Mouse (Mus musculus) stomach, postnatal 0 days (tissue): Measurements from ENCODE around the gene Gm136. TPM values are rescaled to one million over a fixed set of nuclear protein-coding genes. Genes with fewer than 3 reads are reported as not detected.

Source experiments
- ATAC-seq: fragments of 200-750 bp; cut with Nextera tagmentation; 2 replicates; pipeline ENCODE4 v1.8.0; 2017; ENCODE audit not compliant: low FRiP score, low TSS enrichment
- DNase-seq: peaks from one replicate; pipeline ENCODE4 v3.0.0-alpha.2; 2016; ENCODE audit warnings: low spot score
- H3K27ac ChIP-seq: fragments of 300-500 bp; sonication (generic); replicated peaks from 2 replicates; pipeline ENCODE4 v1.5.1; 2014; ENCODE audit warnings: mild to moderate bottlenecking, control low read depth
- H3K27me3 ChIP-seq: fragments of 300-500 bp; sonication (generic); 2 replicates; pipeline ENCODE4 v1.6.1; 2014; ENCODE audit warnings: low read length; ENCODE audit not compliant: control insufficient read depth, insufficient read depth
- H3K36me3 ChIP-seq: fragments of 300-500 bp; sonication (generic); 2 replicates; pipeline ENCODE4 v1.6.1; 2014; ENCODE audit warnings: low read length, mixed read lengths; ENCODE audit not compliant: control insufficient read depth, insufficient read depth
- H3K4me1 ChIP-seq: fragments of 300-500 bp; sonication (generic); replicated peaks from 2 replicates; pipeline ENCODE4 v1.6.1; 2014; ENCODE audit warnings: antibody characterized with exemption; ENCODE audit not compliant: control insufficient read depth, insufficient read depth
- H3K4me2 ChIP-seq: fragments of 300-500 bp; sonication (generic); replicated peaks from 2 replicates; pipeline ENCODE4 v1.6.1; 2014; ENCODE audit warnings: low read depth, mild to moderate bottlenecking, control low read depth, moderate library complexity
- H3K4me3 ChIP-seq: fragments of 300-500 bp; sonication (generic); 2 replicates; pipeline ENCODE4 v1.5.1; 2014; ENCODE audit warnings: low read depth, low read length, control low read depth
- H3K9ac ChIP-seq: fragments of 300-500 bp; sonication (generic); 2 replicates; pipeline ENCODE4 v1.6.1; 2014; ENCODE audit warnings: mild to moderate bottlenecking, low read length, control low read depth, mixed read lengths
- H3K9me3 ChIP-seq: fragments of 300-500 bp; sonication (generic); 2 replicates; pipeline ENCODE4 v1.6.1; 2016; ENCODE audit warnings: low read length; ENCODE audit not compliant: control insufficient read depth
- CTCF ChIP-seq: IDR thresholded peaks from 2 replicates; pipeline ENCODE4 v1.5.1; 2016; ENCODE audit warnings: antibody characterized with exemption, low read depth, mild to moderate bottlenecking, moderate library complexity
- EP300 ChIP-seq: optimal IDR thresholded peaks from 2 replicates; pipeline ENCODE3; 2016; ENCODE audit warnings: antibody characterized with exemption
- WGBS: fragments of 180-500 bp; shearing (Covaris S2); extraction: QIAGEN DNeasy Blood & Tissue Kit; methylation state at CpG from one replicate; pipeline ENCODE4 v1.1.7; 2014; 5-methylcytosine and 5-hydroxymethylcytosine counted together
- polyA plus RNA-seq: library from polyadenylated mRNA; unstranded; fragments of >200 nt; fragmentation: Nextera tagmentation; extraction: Ambion mirVana; gene quantifications from 2 replicates; pipeline ENCODE4 v1.2.1, GENCODE M21; 2015

Gene Gm136
- polyA plus RNA-seq, 1 experiment from 2014 or later, result not detected

DNA sequence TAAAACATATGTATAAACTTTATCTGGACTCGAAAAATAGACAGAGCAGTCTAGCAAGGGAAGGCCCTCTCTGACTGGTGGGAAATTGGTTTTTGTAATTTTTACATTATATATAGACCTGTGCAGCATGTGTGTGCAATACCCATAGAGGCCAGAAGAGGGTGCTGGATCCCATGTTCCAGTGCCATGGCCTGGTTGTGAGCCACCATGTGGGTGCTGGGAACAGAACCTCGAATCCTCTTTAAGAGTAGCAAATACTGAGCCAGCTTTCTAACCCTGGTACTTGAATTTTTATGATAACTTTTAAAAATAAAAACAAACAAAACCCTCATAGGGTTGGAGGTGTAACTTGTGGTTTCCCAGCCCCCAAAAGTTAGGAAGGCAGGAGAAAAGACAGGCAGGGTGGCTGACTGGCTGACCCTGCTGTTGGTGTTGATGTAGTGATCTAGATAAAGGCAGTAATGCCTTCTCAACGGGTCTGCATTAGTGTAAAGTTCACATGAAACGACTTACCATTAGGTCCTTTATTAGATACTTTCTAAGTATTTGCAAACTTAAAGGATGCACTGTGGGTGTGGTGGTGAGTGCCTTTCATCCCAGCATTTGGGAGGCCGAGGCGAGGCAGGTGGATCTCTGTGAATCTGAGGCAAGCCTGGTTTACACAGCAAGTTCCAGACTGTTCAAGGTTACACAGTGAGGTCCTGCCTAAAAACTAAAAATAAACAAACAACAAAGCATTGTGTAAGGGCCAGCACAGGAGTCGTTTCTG lies 35.8 kb downstream of the Gm136 start:
- WGBS, result 90% methylated on average over 7 of the region's 7 CpGs
- no peaks in the 10 kb centered on the region for H3K36me3 ChIP-seq
- H3K9me3 ChIP-seq, result peaks cover 5% of the 10 kb centered on the region; the same call in 1 of the 2 replicates
- DNase-seq (no peak), ATAC-seq (no peak)
- H3K4me2 ChIP-seq, result no peak overlapping the region
- H3K9ac ChIP-seq, result no peak overlapping the region
- H3K4me3 ChIP-seq, result no peak overlapping the region
- H3K27ac ChIP-seq, result no peak overlapping the region
- TF ChIP-seq CTCF (peak; percentile 27; the same call in 1 of the 2 replicates), EP300 (no peak)
- no peaks in the 10 kb centered on the region for H3K4me1 ChIP-seq
- no peaks in the 10 kb centered on the region for H3K27me3 ChIP-seq

- 97% methylated on average over 12 of the region's 12 CpGs for WGBS
- no peak overlapping the region for H3K27ac ChIP-seq
- H3K4me1 ChIP-seq, result no peaks in the 10 kb centered on the region
- peaks cover 5% of the 10 kb centered on the region; the same call in 1 of the 2 replicates for H3K9me3 ChIP-seq
- no peak overlapping the region for H3K9ac ChIP-seq
- no peak overlapping the region for H3K4me3 ChIP-seq
- no peak overlapping the region for H3K4me2 ChIP-seq
- no peaks in the 10 kb centered on the region for H3K36me3 ChIP-seq
- DNase-seq (no peak), ATAC-seq (no peak)
- TF ChIP-seq CTCF (no peak), EP300 (no peak)
- no peaks in the 10 kb centered on the region for H3K27me3 ChIP-seq
Observed at GRCm38 (mm10) chr4:34719421-34719820, 36.6 kb downstream of the Gm136 start.

GRCm38 (mm10) chr4:34715062-34715461 lies 41.0 kb downstream of the Gm136 start:
- Histone ChIP-seq H3K27ac (no peak overlapping the region), H3K36me3 (no peaks in the 10 kb centered on the region), H3K4me2 (no peak overlapping the region), H3K4me1 (no peaks in the 10 kb centered on the region), H3K9ac (no peak overlapping the region), H3K9me3 (peaks cover under 1% of the 10 kb centered on the region; the same call in 1 of the 2 replicates), H3K27me3 (no peaks in the 10 kb centered on the region), H3K4me3 (no peak overlapping the region)
- TF ChIP-seq EP300 (no peak), CTCF (no peak)
- WGBS, result 92% methylated on average over 1 of the region's 1 CpGs
- no peak for DNase-seq
- ATAC-seq, result no peak

GRCm38 (mm10) chr4:34708127-34708526 lies 47.9 kb downstream of the Gm136 start:
- Histone ChIP-seq H3K4me2 (no peak overlapping the region), H3K9ac (no peak overlapping the region), H3K27ac (no peak overlapping the region), H3K27me3 (no peaks in the 10 kb centered on the region), H3K4me3 (no peak overlapping the region), H3K9me3 (no peaks in the 10 kb centered on the region), H3K4me1 (no peaks in the 10 kb centered on the region), H3K36me3 (no peaks in the 10 kb centered on the region)
- TF ChIP-seq EP300 (no peak), CTCF (no peak)
- DNase-seq (no peak), ATAC-seq (no peak)
- 76% methylated on average over 3 of the region's 3 CpGs for WGBS

GRCm38 (mm10) chr4:34707248-34707647 lies 48.8 kb downstream of the Gm136 start:
- H3K4me1 ChIP-seq, result no peaks in the 10 kb centered on the region
- no peak overlapping the region for H3K9ac ChIP-seq
- H3K4me3 ChIP-seq, result no peak overlapping the region
- 57% methylated on average over 3 of the region's 3 CpGs for WGBS
- no peak overlapping the region for H3K27ac ChIP-seq
- no peak overlapping the region for H3K4me2 ChIP-seq
- H3K9me3 ChIP-seq, result no peaks in the 10 kb centered on the region
- TF ChIP-seq CTCF (no peak), EP300 (no peak)
- no peak for DNase-seq
- H3K36me3 ChIP-seq, result no peaks in the 10 kb centered on the region
- H3K27me3 ChIP-seq, result no peaks in the 10 kb centered on the region
- ATAC-seq, result no peak

DNA sequence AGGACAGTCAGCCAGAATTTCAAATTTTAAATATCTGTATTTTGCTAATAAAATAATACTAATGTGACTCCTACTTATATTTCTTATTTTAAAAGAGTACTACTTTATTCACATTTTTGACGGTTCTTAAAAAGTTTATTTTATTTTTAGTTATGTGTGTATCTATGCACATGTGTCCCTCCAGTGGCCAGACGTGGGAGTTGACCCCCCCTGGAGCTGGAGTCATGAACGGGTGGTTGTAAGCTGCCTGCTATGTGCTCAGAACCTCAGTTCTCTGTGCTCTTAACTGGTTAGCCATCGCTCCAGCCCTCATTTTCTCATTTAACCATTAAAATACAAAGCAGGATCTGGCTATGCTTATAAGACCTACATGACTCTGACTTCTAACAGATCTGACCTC lies 53.0 kb downstream of the Gm136 start:
- Histone ChIP-seq H3K4me2 (no peak overlapping the region), H3K36me3 (no peaks in the 10 kb centered on the region), H3K9ac (no peak overlapping the region), H3K4me3 (no peak overlapping the region), H3K9me3 (no peaks in the 10 kb centered on the region), H3K4me1 (no peaks in the 10 kb centered on the region), H3K27me3 (no peaks in the 10 kb centered on the region), H3K27ac (no peak overlapping the region)
- WGBS, result 64% methylated on average over 4 of the region's 4 CpGs
- peak; percentile 18; the same call in 1 of the 2 replicates for TF ChIP-seq CTCF
- no peak for TF ChIP-seq EP300
- DNase-seq (no peak), ATAC-seq (no peak)
